Mouse (Mus musculus) kidney, adult 2 months (tissue): ENCODE results near the gene Acad10. TPM values are rescaled to one million over a fixed set of nuclear protein-coding genes. Genes with fewer than 3 reads are reported as not detected.
A peak's percentile ranks its signal among the peaks of the same experiment; 100 is the strongest.
"Not testable (repeated sequence)": the region's sequence is repeated elsewhere in the genome, so short reads cannot be mapped to it uniquely, and the experiment has no call there.

ENCODE experiments used
- DNase-seq: peaks from one replicate; pipeline ENCODE4 v3.0.0; 2021
- H3K27ac ChIP-seq: fragments of 200-500 bp; 2 replicates; pipeline ENCODE4 v1.5.1; 2012; ENCODE audit warnings: low read depth, low read length, control low read depth, inconsistent platforms; ENCODE audit not compliant: insufficient read depth
- H3K27me3 ChIP-seq: fragments of 200-500 bp; replicated peaks from 2 replicates; pipeline ENCODE4 v1.6.1; 2012; ENCODE audit warnings: mild to moderate bottlenecking, moderate library complexity, low read length, inconsistent platforms; ENCODE audit not compliant: control insufficient read depth, insufficient read depth
- H3K36me3 ChIP-seq: fragments of 200-500 bp; 2 replicates; pipeline ENCODE4 v1.6.1; 2012; ENCODE audit warnings: mild to moderate bottlenecking, moderate library complexity, low read length, inconsistent platforms; ENCODE audit not compliant: control insufficient read depth, insufficient read depth
- H3K4me1 ChIP-seq: fragments of 200-500 bp; 2 replicates; pipeline ENCODE4 v1.6.1; 2011; ENCODE audit warnings: low read length; ENCODE audit not compliant: control insufficient read depth, insufficient read depth
- H3K4me3 ChIP-seq: fragments of 200-500 bp; 2 replicates; pipeline ENCODE4 v1.5.1; 2011; ENCODE audit warnings: mild to moderate bottlenecking, low read depth, low read length, control low read depth; ENCODE audit not compliant: insufficient read depth
- CTCF ChIP-seq: fragments of 200-500 bp; conservative IDR thresholded peaks from 2 replicates; pipeline ENCODE4 v1.5.1; 2011; ENCODE audit warnings: low read depth, mild to moderate bottlenecking, control low read depth, low read length, moderate library complexity, mixed read lengths; ENCODE audit not compliant: insufficient read depth, insufficient read length
- POLR2A ChIP-seq: fragments of 200-500 bp; IDR thresholded peaks from one replicate; pipeline ENCODE4 v1.6.1; 2011; ENCODE audit warnings: low read depth, low read length, control low read depth
- WGBS: fragments of 180-500 bp; shearing (Covaris S2); methylation state at CpG from one replicate; pipeline ENCODE4 v1.1.7; 2018; 5-methylcytosine and 5-hydroxymethylcytosine counted together
- polyA plus RNA-seq: library from polyadenylated mRNA; depleted of rRNA; stranded (reverse); fragments of >200 nt; gene quantifications from 2 replicates; pipeline ENCODE4 v1.2.3, GENCODE M21; 2012

The Acad10 gene
- polyA plus RNA-seq, 1 experiment = 55.9 TPM

DNA sequence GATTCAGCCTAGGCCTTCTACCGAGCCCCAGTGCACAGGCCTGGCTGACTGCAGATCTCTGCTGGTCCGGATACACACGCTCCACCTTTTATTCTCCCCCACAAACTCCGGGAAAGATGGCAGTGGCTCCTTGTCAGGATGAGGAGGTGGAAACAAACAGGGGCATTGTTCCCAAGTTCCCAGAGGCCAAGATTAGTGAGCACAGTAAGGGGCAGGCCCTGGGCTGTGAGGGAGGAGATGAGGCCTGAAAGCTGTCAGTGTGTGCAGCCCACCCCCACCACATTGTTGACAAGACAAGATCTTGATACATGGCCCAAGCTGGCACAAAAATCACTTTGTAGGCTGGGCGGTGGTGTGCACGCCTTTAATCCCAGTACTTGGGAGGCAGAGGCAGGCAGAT lies 36.4 kb upstream of the Acad10 start:
- no peaks in the 10 kb centered on the region for H3K27me3 ChIP-seq
- DNase-seq = no peak
- no peak for TF ChIP-seq POLR2A
- H3K4me3 ChIP-seq = no peak overlapping the region
- H3K36me3 ChIP-seq = no peaks in the 10 kb centered on the region
- H3K4me1 ChIP-seq = no peaks in the 10 kb centered on the region
- no peak overlapping the region for H3K27ac ChIP-seq
- WGBS = 81% methylated on average over 6 of the region's 6 CpGs

DNA sequence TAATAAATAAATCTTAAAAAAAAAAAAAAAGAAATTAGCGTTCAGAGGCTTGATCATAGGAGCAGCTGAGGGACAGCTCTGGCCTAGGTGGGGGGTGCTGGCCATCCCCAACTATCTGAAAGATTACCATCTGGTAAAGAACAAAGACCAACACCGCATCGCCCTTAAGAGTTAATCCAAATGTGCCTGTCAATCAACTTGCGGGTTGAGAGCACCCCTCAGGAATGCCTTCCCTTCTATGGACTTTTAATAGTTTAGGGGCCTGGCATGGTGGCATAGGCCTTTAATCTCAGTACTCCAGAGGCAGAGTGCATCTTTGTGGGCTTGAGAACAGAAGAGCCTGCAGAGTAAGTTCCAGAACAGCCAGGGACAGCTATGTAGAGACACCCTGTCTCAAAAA lies 32.6 kb upstream of the Acad10 start:
- H3K4me3 ChIP-seq = no peak overlapping the region
- DNase-seq = no peak
- no peaks in the 10 kb centered on the region for H3K36me3 ChIP-seq
- TF ChIP-seq POLR2A (no peak), CTCF (no peak)
- peaks cover 8% of the 10 kb centered on the region; the same call in 1 of the 2 replicates for H3K4me1 ChIP-seq
- H3K27ac ChIP-seq = no peak overlapping the region
- H3K27me3 ChIP-seq = no peaks in the 10 kb centered on the region
- WGBS = 80% methylated on average over 4 of the region's 4 CpGs

DNA sequence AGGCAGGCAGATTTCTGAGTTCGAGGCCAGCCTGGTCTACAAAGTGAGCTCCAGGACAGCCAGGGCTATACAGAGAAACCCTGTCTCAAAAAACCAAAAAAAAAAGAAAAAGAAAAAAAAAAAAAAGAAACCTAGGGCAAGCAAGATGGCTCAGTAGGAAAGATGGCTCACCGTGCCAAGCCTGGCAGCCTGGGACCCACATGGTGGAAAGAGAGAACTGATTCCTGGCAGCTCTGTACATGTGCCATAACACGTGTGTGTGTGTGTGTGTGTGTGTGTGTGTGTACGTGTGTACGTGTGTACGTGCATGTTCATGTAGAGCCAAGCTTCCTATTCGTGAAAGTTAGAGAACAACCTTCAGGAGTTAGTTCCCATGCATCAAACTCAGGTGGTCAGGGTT lies 31.1 kb upstream of the Acad10 start:
- WGBS = 91% methylated on average over 7 of the region's 7 CpGs
- H3K4me3 ChIP-seq, DNase-seq, H3K4me1 ChIP-seq, H3K27ac ChIP-seq, H3K27me3 ChIP-seq, H3K36me3 ChIP-seq: not testable (repeated sequence)

DNA sequence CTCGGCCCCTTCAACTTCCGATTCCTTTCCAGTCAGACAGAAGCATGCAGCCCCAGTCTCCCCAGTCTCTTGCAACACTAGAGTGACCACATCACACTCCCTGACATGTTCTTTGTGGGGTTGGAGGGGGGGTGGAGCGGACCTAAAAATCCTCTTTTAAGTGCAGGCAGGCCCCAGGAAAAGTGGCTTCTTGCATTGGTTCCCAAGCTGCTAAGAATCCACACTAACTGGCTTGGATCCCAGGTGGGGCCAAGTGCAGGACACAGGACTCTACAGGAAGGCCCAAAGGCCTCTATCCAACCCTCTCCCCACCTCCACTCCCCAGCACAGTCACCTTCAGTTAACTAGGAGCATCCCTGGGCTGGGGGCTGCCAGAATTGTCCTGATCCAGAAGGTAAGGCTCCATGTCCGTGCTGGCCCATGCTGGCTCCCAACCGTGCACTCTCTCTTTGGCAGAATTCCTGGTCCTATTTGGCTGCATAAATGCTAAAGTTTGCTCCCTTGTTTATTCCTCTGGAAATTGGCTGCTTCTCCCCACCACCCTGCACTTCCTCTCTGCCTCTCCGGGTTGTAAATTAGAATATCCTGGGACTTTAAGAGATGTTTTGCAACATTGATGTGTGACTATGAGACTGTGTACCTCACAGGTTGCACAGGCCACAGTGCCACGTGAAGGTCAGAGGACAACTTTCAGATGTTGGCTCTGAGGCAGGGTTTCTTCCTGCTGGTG lies 30.3 kb upstream of the Acad10 start:
- Histone ChIP-seq H3K27ac (peak overlapping the region; percentile 58), H3K27me3 (no peaks in the 10 kb centered on the region), H3K4me1 (peaks cover 11% of the 10 kb centered on the region; the same call in 1 of the 2 replicates), H3K36me3 (no peaks in the 10 kb centered on the region; the same call in 1 of the 2 replicates), H3K4me3 (no peak overlapping the region)
- TF ChIP-seq POLR2A (no peak), CTCF (peak; percentile 7; the same call in 1 of the 2 replicates)
- 41% methylated on average over 7 of the region's 7 CpGs for WGBS
- DNase-seq = peak; percentile 94

DNA sequence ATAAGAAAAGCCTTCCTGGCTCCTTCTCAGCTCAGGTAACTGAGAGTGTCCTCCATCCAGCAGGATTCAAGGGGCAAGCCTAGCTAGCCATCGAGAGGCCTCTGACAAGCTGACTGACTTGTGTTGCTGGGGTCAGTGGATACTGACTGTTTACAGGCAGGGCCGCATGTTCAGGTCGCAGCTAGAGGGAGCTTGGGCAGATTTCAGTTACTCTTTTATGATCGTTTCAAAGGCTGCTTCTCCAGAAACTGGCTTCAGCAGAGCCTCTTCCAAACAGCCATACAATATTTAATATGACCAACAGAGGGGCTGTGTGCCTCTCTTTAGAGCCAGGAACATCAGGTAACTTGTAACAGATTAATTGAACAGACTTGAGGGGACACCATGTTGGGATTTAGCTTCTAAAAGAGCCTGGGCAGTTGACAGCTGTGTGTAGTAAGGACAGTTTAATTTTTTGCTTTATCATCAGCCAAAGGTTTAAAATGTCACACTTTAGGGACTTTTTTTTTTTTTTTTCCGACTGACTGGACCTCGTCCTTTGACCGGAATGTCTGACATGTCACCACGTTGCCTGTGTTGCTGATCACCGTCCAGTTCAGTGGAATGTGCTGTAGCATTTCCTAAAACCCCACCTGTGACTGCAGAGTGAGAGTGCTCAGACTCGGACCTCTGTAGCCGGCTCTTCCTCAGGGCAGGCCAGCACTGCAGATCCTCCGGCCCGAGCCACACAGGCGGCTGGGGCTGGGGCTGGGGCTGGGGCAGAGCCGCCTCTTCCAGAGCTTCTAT lies 26.0 kb upstream of the Acad10 start:
- TF ChIP-seq POLR2A (no peak), CTCF (peak; percentile 45)
- Histone ChIP-seq H3K27me3 (no peaks in the 10 kb centered on the region), H3K4me3 (no peak overlapping the region), H3K27ac (0 out of 2 replicates have a peak overlapping the region, but pooled peaks have one; percentile 11), H3K4me1 (peaks cover 11% of the 10 kb centered on the region; the same call in 1 of the 2 replicates), H3K36me3 (peaks cover 9% of the 10 kb centered on the region)
- peak; percentile 78 for DNase-seq
- WGBS = 45% methylated on average over 15 of the region's 15 CpGs

DNA sequence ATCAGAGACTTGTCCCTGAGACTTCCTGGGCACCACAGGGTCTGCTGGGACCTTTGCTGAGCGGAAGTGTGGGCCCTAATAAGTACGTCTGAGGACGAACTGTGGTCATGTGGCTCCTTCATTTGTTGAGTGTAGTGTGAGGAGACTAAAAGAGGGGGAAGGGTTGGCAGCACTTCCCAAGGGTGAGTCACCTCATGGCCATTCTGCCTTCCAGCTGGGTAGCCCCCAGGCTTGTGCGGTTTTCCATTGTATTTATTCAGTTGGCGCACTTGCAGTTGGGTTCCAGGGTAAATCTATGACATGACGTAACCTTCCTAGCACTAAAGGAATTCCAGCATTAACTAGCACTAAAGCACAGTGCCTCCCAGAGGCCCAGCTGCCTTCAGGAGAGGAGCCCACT lies 25.2 kb upstream of the Acad10 start:
- H3K4me3 ChIP-seq = no peak overlapping the region
- H3K36me3 ChIP-seq = peaks cover 9% of the 10 kb centered on the region
- no peaks in the 10 kb centered on the region for H3K27me3 ChIP-seq
- DNase-seq = no peak
- TF ChIP-seq POLR2A (no peak), CTCF (no peak)
- H3K27ac ChIP-seq = no peak overlapping the region
- 83% methylated on average over 6 of the region's 6 CpGs for whole genome bisulfite sequencing
- peaks cover 6% of the 10 kb centered on the region; the same call in 1 of the 2 replicates for H3K4me1 ChIP-seq

DNA sequence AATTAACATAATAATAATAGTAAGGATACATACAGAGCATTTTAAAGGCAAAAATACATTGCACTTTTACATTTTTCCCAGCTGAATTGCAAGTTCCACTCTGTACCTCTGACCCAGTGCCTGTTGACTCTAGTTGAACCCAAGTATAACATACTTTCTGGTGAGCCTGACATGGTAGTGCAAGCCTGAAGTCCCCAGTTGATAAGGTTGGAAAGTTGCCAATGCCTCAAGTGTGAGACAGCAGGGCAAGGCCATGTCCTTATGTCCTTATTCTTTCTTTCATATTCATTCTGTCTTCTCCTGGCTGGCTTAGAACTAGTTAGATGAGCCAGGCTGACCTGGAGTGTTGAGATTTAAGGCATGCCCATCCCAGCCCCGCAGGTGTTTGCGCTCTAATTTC lies 21.9 kb upstream of the Acad10 start:
- H3K27me3 ChIP-seq = no peaks in the 10 kb centered on the region
- TF ChIP-seq POLR2A (no peak), CTCF (no peak)
- H3K4me1 ChIP-seq = peaks cover 3% of the 10 kb centered on the region; the same call in 1 of the 2 replicates
- peaks cover 11% of the 10 kb centered on the region for H3K36me3 ChIP-seq
- no peak for DNase-seq
- H3K4me3 ChIP-seq = no peak overlapping the region
- 93% methylated on average over 2 of the region's 2 CpGs for WGBS
- no peak overlapping the region for H3K27ac ChIP-seq
